Mouse (Mus musculus): Measurements from ENCODE around the gene Pttg1. TPM values are rescaled to one million over a fixed set of nuclear protein-coding genes. Genes with fewer than 3 reads are reported as not detected.

The Pttg1 gene
- polyA plus RNA-seq, 1 experiment from 2014 or later: 57.5 TPM

DNA sequence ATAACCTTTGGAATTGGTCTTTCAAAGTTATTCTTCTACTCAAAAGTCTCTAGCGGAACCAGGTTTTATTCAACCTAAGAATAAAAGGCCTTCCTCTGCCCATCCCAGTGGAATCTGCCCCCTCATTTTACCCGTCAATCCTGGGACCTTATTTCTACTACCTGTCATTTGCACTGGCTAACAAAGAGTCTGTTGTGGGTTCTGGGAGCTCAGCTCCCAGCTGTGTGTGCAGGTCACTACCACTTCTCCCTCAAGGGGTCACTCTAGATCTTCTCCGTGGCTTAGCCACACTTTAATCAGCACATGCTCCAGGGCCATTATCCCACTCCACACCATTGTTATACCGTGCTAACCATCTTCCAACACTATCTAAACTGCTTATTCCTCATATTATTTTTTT lies 26.8 kb downstream of the Pttg1 start:
- no peak for ATAC-seq
- Histone ChIP-seq H3K36me3 (no peaks in the 10 kb centered on the region), H3K4me2 (no peak overlapping the region), H3K9ac (no peak overlapping the region), H3K4me3 (no peak overlapping the region), H3K27me3 (replicated peaks) (no peaks in the 10 kb centered on the region), H3K27ac (no peak overlapping the region), H3K9me3 (replicated peaks) (no peaks in the 10 kb centered on the region), H3K4me1 (no peaks in the 10 kb centered on the region)
- WGBS (ENCODE audit: insufficient replicate concordance): 37% methylated on average over 4 of the region's 4 CpGs

DNA sequence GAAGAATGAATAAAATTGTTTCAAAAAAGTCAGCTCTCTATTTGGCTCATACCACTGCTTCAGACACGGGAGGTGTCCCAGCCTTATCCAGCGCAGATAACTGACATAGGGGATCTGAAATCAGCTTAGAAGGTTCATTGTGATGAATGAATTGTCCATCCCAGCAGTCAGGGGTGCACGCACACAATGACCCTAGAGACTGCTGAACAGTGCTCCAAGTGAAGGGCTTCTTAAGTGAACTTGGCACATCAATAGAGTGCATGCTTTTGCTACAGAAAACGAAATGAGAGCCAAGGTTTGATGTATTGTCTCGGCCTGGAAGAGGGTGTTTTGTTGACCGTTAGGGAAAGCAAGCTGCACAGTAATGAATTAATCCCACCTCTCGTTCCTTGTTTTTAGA lies 29.4 kb downstream of the Pttg1 start:
- WGBS (ENCODE audit: insufficient replicate concordance): 66% methylated on average over 7 of the region's 7 CpGs
- H3K4me3 ChIP-seq: no peak overlapping the region

DNA sequence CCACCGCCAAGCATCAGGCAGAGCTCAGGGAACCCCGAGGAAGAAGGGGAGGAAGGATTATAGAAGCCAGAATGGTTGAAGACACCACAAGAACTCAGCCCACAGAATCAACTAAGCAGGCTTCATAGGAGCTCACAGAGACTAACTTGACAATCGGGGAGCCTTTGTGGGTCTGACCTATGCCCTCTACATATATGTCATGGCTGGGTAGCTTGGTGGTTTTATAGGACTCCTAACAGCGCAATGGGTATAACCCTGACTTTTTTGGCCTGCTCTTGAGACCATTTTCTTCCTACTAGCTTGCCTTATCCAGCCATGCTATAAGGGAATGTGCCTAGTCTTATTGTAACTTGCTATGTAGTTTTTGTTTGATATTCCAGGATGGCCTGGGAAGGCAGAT lies 29.8 kb downstream of the Pttg1 start:
- H3K36me3 ChIP-seq: no peaks in the 10 kb centered on the region
- H3K27me3 ChIP-seq (replicated peaks): no peaks in the 10 kb centered on the region
- H3K27ac ChIP-seq: no peak overlapping the region
- no peaks in the 10 kb centered on the region for H3K9me3 ChIP-seq (replicated peaks)
- no peak overlapping the region for H3K4me2 ChIP-seq
- H3K9ac ChIP-seq: no peak overlapping the region
- H3K4me1 ChIP-seq: no peaks in the 10 kb centered on the region
- no peak for ATAC-seq
- whole genome bisulfite sequencing (ENCODE audit: insufficient replicate concordance): 68% methylated on average over 4 of the region's 4 CpGs
- H3K4me3 ChIP-seq: no peak overlapping the region

More for the DNA sequence above, 29.4 kb downstream of the Pttg1 start:
- H3K9ac ChIP-seq: no peak overlapping the region
- H3K4me2 ChIP-seq: no peak overlapping the region
- H3K36me3 ChIP-seq: no peaks in the 10 kb centered on the region
- no peaks in the 10 kb centered on the region for H3K27me3 ChIP-seq (replicated peaks)
- H3K27ac ChIP-seq: no peak overlapping the region
- ATAC-seq: no peak
- H3K4me1 ChIP-seq: no peaks in the 10 kb centered on the region
- no peaks in the 10 kb centered on the region for H3K9me3 ChIP-seq (replicated peaks)

DNA sequence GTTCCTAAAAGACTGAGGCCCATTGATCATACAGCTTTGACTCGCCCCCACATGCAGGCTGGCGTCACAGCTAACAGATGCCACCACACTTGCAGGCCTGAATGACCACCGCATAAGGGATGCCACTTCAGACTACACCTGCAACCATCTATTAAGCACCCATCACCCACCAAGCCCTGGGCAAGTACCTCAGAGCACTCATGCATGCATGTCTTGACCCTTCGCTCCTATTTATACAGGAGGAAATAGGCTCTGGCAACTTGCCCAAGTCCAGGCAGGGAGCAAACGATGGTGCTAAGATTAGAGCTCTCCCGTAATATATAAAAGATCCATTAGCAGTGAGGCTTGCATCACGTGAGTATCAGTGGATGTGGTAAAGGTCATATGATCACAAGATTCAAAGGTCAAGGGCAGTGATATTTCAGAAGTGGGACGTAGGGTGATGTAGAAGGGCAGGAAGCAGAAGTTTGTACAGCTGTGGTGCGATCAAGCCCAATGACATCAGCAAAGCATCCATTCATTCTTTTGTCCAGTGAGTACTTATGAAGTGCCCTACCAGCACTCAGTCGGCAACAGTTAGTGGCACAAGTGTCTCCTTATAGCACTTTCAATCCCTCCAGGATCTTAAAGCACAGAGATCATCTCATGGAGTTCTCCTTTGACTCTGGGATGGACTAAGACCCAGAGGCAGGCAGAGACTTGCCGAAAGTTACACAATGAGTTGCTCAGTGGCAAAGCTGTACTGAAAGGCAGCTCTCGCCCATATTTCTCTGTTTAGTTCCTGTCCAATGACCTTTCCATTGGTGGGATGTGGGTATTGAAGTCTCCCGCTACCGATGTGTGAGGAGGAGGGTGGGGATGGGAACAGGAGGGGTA lies 30.7 kb downstream of the Pttg1 start:
- Histone ChIP-seq H3K27me3 (replicated peaks) (no peaks in the 10 kb centered on the region), H3K36me3 (no peaks in the 10 kb centered on the region), H3K4me1 (no peaks in the 10 kb centered on the region), H3K27ac (no peak overlapping the region), H3K4me2 (no peak overlapping the region), H3K9me3 (replicated peaks) (no peaks in the 10 kb centered on the region), H3K9ac (no peak overlapping the region), H3K4me3 (no peak overlapping the region)
- WGBS (ENCODE audit: insufficient replicate concordance): 69% methylated on average over 14 of the region's 14 CpGs
- no peak for ATAC-seq

DNA sequence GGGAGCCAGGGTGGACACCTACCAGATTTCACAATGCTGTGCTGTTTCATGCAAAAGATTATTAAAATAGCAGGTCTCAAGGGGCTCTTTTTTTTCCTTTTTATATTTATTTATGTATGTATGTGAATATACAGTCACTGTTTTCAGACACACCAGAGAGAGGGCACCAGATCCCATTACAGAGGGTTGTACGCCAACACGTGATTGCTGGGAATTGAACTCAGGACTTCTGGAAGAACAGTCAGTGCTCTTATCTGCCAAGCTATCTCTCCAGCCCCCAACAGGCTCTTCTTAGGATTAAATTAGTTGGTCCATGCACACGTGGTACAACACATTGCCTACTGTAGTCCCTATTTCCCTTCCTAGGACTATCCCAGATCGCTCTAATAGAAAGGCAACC lies 32.7 kb downstream of the Pttg1 start:
- Histone ChIP-seq H3K36me3 (no peaks in the 10 kb centered on the region), H3K4me2 (no peak overlapping the region), H3K4me1 (no peaks in the 10 kb centered on the region), H3K9me3 (replicated peaks) (no peaks in the 10 kb centered on the region), H3K4me3 (no peak overlapping the region), H3K27ac (no peak overlapping the region), H3K9ac (no peak overlapping the region), H3K27me3 (replicated peaks) (no peaks in the 10 kb centered on the region)
- no peak for ATAC-seq
- WGBS (ENCODE audit: insufficient replicate concordance): 72% methylated on average over 4 of the region's 4 CpGs

DNA sequence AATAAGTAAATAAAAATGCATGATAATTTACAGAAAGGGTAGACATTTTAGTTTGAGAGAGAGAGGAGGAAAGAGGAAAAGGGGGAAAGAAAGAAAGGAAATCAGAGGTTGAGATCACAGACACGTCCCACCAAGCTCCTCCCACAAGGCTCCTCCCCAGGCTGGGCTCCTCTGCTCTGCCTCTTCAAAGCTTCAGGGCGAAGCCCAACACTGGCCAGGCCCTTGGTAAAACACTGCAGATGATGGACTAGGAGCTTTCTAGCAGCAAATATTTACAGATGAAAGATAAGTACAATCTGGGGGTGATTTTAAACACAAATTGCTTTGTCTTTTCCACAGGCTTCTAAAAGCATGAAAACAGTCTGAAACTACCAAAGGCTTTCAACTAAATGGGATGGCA lies 33.3 kb downstream of the Pttg1 start:
- no peaks in the 10 kb centered on the region for H3K27me3 ChIP-seq (replicated peaks)
- H3K4me1 ChIP-seq: no peaks in the 10 kb centered on the region
- no peak for ATAC-seq
- no peak overlapping the region for H3K27ac ChIP-seq
- no peak overlapping the region for H3K4me3 ChIP-seq
- H3K4me2 ChIP-seq: no peak overlapping the region
- WGBS (ENCODE audit: insufficient replicate concordance): 37% methylated on average over 2 of the region's 2 CpGs
- no peaks in the 10 kb centered on the region for H3K36me3 ChIP-seq
- H3K9ac ChIP-seq: no peak overlapping the region
- H3K9me3 ChIP-seq (replicated peaks): no peaks in the 10 kb centered on the region

DNA sequence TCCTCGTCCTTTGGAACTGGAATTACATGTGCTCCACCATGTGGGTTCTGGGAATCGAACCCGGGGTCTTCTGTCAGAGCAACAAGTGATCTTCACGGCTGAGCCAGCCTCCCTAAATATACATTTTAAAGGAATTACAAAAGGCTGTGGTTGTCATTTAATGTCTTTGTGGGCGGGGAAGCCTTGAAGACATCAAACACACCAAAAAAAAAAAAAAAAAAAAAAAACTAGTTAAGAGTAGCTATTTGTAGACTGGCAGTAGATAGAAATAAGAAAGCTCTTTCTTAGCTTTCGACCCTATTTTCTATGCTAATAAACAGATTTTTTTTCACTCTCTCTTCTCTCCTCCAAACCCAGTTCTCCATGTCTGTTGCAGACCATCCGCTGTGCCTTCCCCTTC lies 36.9 kb downstream of the Pttg1 start:
- H3K36me3 ChIP-seq: no peaks in the 10 kb centered on the region
- H3K27ac ChIP-seq: no peak overlapping the region
- peaks cover 23% of the 10 kb centered on the region for H3K27me3 ChIP-seq (replicated peaks)
- H3K4me3 ChIP-seq: no peak overlapping the region
- no peak for ATAC-seq
- no peaks in the 10 kb centered on the region for H3K9me3 ChIP-seq (replicated peaks)
- no peak overlapping the region for H3K9ac ChIP-seq
- H3K4me2 ChIP-seq: no peak overlapping the region
- WGBS (ENCODE audit: insufficient replicate concordance): 68% methylated on average over 7 of the region's 7 CpGs
- no peaks in the 10 kb centered on the region for H3K4me1 ChIP-seq

DNA sequence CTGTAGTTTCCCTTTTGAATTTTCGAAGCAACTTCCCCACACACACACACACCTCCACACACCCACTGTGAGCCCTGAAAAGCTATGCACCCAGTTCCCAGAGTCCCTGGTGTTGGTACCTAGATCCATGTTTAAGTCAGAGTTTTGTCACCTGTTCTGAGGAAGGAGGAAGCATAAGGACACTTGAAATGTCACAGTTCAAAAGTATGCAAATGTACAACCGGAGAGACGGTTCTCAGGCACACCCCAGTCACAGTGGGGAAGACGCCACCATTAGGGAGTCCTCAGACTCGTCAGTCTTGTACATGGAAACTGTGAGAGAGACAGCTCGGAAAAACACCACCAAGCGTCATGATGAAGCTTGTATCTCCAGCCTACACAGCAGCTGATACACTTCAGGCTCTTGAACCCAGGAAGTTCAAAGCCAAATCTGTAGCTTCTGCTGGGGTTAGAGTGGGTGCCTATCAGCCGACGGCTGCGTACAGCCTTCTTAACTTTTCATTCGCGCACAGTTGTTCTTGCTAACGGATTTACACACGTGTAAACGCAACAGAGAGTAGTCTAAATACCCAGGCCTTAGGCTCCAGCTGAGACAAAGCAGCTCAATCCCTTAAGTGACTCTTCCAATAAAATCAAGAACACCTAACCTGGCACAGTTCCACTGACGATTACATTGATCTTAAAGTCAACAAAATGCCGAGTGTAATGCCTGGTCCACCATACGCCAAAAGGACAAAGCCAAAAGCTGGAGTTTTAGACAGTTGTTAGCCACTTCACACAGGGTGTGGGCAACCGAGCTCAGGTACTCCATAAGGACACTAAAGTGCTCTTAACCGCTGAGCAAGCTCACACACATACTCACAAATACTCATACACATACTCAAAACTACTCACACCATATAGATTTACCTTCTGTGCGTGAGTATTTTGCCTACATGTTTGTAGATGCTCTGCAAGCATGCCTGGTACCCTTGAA lies 37.6 kb downstream of the Pttg1 start:
- WGBS (ENCODE audit: insufficient replicate concordance): 69% methylated on average over 21 of the region's 21 CpGs
- H3K9ac ChIP-seq: no peak overlapping the region
- no peaks in the 10 kb centered on the region for H3K36me3 ChIP-seq
- H3K4me3 ChIP-seq: no peak overlapping the region
- no peak overlapping the region for H3K4me2 ChIP-seq
- H3K27me3 ChIP-seq (replicated peaks): peaks cover 23% of the 10 kb centered on the region
- no peaks in the 10 kb centered on the region for H3K4me1 ChIP-seq
- no peaks in the 10 kb centered on the region for H3K9me3 ChIP-seq (replicated peaks)
- no peak overlapping the region for H3K27ac ChIP-seq
- ATAC-seq: no peak

DNA sequence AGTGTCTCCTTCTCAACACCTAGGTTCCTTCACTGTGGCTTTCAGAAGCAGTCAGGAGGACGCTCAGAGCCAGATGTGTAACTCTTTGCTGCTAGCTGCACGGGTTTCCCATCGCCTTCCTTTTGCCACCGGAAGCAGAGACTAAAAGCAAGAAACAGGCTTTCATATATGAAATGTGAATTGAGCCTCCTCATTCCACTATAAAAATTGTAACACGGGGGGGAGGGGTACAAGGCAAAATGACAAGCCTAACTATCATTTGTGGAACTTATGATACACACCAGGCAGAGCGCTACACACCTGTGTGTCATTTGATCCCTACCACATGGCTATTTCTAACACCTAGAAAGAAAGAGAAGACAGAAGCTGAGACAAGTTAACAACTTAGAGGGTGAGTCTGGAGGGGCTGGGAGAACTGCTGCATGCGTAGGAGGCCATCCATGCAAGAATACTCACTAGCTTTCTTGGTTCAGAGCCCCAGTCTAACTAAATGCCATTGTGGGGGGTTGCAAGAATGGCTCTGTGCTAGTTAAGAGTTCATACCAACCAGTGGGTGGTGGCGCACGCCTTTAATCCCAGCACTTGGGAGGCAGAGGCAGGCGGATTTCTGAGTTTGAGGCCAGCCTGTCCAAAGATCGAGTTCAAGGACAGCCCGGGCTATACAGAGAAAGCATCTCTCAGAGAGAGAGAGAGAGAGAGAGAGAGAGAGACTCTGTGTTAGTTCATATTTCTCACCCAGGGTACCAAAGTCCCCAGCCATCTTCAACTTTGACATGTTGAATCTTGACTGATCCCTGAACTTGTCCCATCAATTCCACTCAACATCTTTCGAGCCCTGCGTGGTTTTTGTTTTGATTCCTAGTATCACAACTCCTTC lies 38.8 kb downstream of the Pttg1 start:
- Histone ChIP-seq H3K9me3 (replicated peaks) (no peaks in the 10 kb centered on the region), H3K9ac (no peak overlapping the region), H3K4me1 (no peaks in the 10 kb centered on the region), H3K36me3 (no peaks in the 10 kb centered on the region), H3K4me3 (no peak overlapping the region), H3K4me2 (no peak overlapping the region), H3K27ac (no peak overlapping the region), H3K27me3 (replicated peaks) (peaks cover 23% of the 10 kb centered on the region)
- ATAC-seq: no peak
- 69% methylated on average over 14 of the region's 14 CpGs for WGBS (ENCODE audit: insufficient replicate concordance)

DNA sequence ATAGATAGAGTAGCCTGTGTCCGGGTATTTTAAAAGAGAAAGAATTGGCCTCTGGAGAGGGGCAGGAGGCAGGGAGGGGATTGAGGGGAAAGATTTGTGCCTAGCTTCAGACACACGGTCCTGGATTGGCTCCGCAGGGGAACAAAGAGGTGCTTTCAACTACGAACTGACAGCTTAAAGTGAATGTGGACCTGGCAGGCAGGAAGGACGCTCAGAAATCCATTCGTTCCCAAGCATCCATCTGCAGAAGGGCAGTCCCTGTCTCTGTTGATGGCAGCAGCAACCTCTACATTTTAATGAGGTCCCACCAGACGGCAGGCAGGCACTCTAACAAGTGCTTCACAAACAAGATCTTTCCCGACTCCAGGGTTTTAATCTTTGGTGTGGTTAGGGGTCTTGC lies 40.3 kb downstream of the Pttg1 start:
- no peak for ATAC-seq
- H3K9me3 ChIP-seq (replicated peaks): no peaks in the 10 kb centered on the region
- no peaks in the 10 kb centered on the region for H3K36me3 ChIP-seq
- H3K9ac ChIP-seq: 0 out of 2 replicates have a peak overlapping the region, but pooled peaks have one; percentile 22
- H3K27me3 ChIP-seq (replicated peaks): peaks cover 23% of the 10 kb centered on the region
- H3K4me1 ChIP-seq: no peaks in the 10 kb centered on the region
- no peak overlapping the region for H3K27ac ChIP-seq
- H3K4me3 ChIP-seq: peak overlapping the region; percentile 32
- H3K4me2 ChIP-seq: peak overlapping the region; percentile 59
- WGBS (ENCODE audit: insufficient replicate concordance): 8% methylated on average over 8 of the region's 8 CpGs

DNA sequence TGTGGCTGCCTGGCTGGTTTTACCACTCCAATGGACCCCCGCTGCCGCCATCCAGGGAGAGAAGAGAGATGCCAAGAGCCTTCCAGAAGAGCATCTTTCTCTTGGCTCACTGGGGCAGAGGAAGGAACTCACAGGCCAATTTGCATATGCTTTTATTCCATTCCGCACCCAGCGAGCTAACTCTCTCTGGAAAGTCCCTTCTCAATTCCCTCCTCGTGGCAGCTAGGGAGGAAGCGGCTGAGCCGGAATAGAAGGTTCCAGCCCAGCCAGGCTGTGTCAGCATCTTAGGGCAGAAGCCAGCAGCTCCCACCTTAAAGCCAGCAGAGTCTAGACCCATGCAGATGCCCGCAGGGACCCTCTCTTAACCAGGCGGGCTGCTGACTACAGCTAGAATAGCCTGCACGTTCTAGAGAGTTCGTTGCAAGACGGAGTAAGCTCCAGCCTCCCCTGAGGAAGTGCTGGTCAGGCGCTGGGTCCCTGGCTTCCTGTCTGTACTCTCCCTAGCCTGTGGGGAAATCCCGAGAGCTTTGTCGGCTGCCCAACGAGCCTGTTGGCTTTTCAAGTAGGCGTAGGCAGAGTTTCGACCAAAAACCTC lies 40.9 kb downstream of the Pttg1 start:
- WGBS (ENCODE audit: insufficient replicate concordance): 3% methylated on average over 18 of the region's 18 CpGs
- H3K36me3 ChIP-seq: no peaks in the 10 kb centered on the region
- peaks cover 23% of the 10 kb centered on the region for H3K27me3 ChIP-seq (replicated peaks)
- peak overlapping the region; percentile 59 for H3K4me2 ChIP-seq
- H3K4me1 ChIP-seq: no peaks in the 10 kb centered on the region
- ATAC-seq: peak; percentile 68
- H3K9ac ChIP-seq: 0 out of 2 replicates have a peak overlapping the region, but pooled peaks have one; percentile 22
- H3K9me3 ChIP-seq (replicated peaks): no peaks in the 10 kb centered on the region
- peak overlapping the region; percentile 32 for H3K4me3 ChIP-seq
- 0 out of 2 replicates have a peak overlapping the region, but pooled peaks have one; percentile 58 for H3K27ac ChIP-seq

All from liver, embryonic 12.5 days (tissue).